Mouse (Mus musculus) gastrocnemius, adult 2 months (tissue): Measurements from ENCODE around the gene Slc25a41. TPM values are rescaled to one million over a fixed set of nuclear protein-coding genes. Genes with fewer than 3 reads are reported as not detected.

ENCODE experiments used
- DNase-seq: peaks from one replicate; pipeline ENCODE4 v3.0.0; 2022
- H3K27ac ChIP-seq: fragments of 200-600 bp; 2 replicates; pipeline ENCODE4 v1.8.1; 2022; ENCODE audit warnings: mild to moderate bottlenecking
- H3K4me3 ChIP-seq: fragments of 200-600 bp; 2 replicates; pipeline ENCODE4 v1.8.1; 2022; ENCODE audit warnings: mild to moderate bottlenecking, moderate library complexity
- CTCF ChIP-seq: fragments of 200-600 bp; IDR thresholded peaks from 2 replicates; pipeline ENCODE4 v1.8.1; 2022; ENCODE audit warnings: antibody characterized with exemption, mild to moderate bottlenecking, moderate library complexity
- intact Hi-C: fragments of 180-260 bp; cut with DNase I; formaldehyde crosslinking; loops from one replicate; pipeline ENCODE4 v1.15.1; 2025
- total RNA-seq, 2 experiments: library from RNA; stranded (reverse); gene quantifications; 2 replicates each; pipeline ENCODE4 v1.2.3; 2021

Slc25a41 gene
- total RNA-seq, 2 experiments from 2014 or later, result not detected

- intact Hi-C loops, result loop anchor here (10.0 kb wide), 1 partner anchor 245 kb away; the partner anchor contains the start of genes Gpr108 and Trip10
- Histone ChIP-seq H3K4me3 (no peak within 1 kb of the TSS), H3K27ac (no peak within 1 kb of the TSS)
- DNase-seq, result no peak
- no peak for TF ChIP-seq CTCF
Measured at GRCm38 (mm10) chr17:56999968-57000609, 41.4 kb downstream of the Slc25a41 start, which contains the start of gene Pspn. Gene Pspn (minus strand): TSS chr17:57000018.

- intact Hi-C loops, result loop anchor here (10.0 kb wide), 1 partner anchor 245 kb away; the partner anchor contains the start of genes Gpr108 and Trip10
- H3K4me3 ChIP-seq, result no peak overlapping the region
- no peak for TF ChIP-seq CTCF
- no peak for DNase-seq
- no peak overlapping the region for H3K27ac ChIP-seq
Measured at GRCm38 (mm10) chr17:56999414-56999813, 42.0 kb downstream of the Slc25a41 start.

- TF ChIP-seq CTCF, result peak; percentile 83
- peak; percentile 98 for DNase-seq
- intact Hi-C loops, result loop anchor here (1.0 to 10.0 kb wide), 3 partner anchors 14 to 248 kb away; partner anchors contain the start of genes Gm17949, Gpr108, Gtf2f1 and Trip10
- peak within 1 kb of the TSS; percentile 90 for H3K4me3 ChIP-seq
- H3K27ac ChIP-seq, result peak within 1 kb of the TSS; percentile 84
Measured at GRCm38 (mm10) chr17:56997029-56997667, 44.3 kb downstream of the Slc25a41 start, which contains the start of gene Alkbh7. Gene Alkbh7 (plus strand): TSS chr17:56997339.

- TF ChIP-seq CTCF, result no peak
- intact Hi-C loops, result loop anchor here (10.0 kb wide), 1 partner anchor 248 kb away; the partner anchor contains the start of genes Gpr108 and Trip10
- Histone ChIP-seq H3K27ac (peak overlapping the region; percentile 84), H3K4me3 (peak overlapping the region; percentile 90; the same call in 1 of the 2 replicates)
- DNase-seq, result no peak
Measured at GRCm38 (mm10) chr17:56996506-56996905, 44.9 kb downstream of the Slc25a41 start.

GRCm38 (mm10) chr17:56995046-56995445 lies 46.4 kb downstream of the Slc25a41 start:
- Histone ChIP-seq H3K27ac (no peak overlapping the region), H3K4me3 (no peak overlapping the region)
- DNase-seq, result no peak
- intact Hi-C loops, result loop anchor here (10.0 kb wide), 1 partner anchor 250 kb away; the partner anchor contains the start of genes Gpr108 and Trip10
- TF ChIP-seq CTCF, result no peak

- no peak for DNase-seq
- intact Hi-C loops, result loop anchor here (5.0 to 10.0 kb wide), 2 partner anchors 254 to 341 kb away; partner anchors contain the start of genes Gpr108 and Trip10
- H3K27ac ChIP-seq, result peak overlapping the region; percentile 93
- no peak for TF ChIP-seq CTCF
- peak overlapping the region; percentile 76 for H3K4me3 ChIP-seq
Measured at GRCm38 (mm10) chr17:56990966-56991365, 50.5 kb downstream of the Slc25a41 start.

GRCm38 (mm10) chr17:56990115-56990746 lies 51.2 kb downstream of the Slc25a41 start, which contains the start of gene Clpp:
Gene Clpp (plus strand): TSS chr17:56990305.
- peak within 1 kb of the TSS; percentile 93 for H3K27ac ChIP-seq
- no peak for TF ChIP-seq CTCF
- intact Hi-C loops, result loop anchor here (5.0 to 10.0 kb wide), 2 partner anchors 255 to 342 kb away; partner anchors contain the start of genes Gpr108 and Trip10
- DNase-seq, result peak; percentile 96
- peak within 1 kb of the TSS; percentile 76 for H3K4me3 ChIP-seq

GRCm38 (mm10) chr17:56989467-56990114 lies 51.9 kb downstream of the Slc25a41 start:
- intact Hi-C loops, result loop anchor here (5.0 to 10.0 kb wide), 3 partner anchors 52 to 343 kb away; partner anchors contain the start of genes Gpr108, Mllt1 and Trip10
- Histone ChIP-seq H3K27ac (peak overlapping the region; percentile 93), H3K4me3 (peak overlapping the region; percentile 76)
- no peak for TF ChIP-seq CTCF
- peak; percentile 80 for DNase-seq

- intact Hi-C loops, result loop anchor here (5.0 kb wide), 1 partner anchor 52 kb away; the partner anchor contains the start of gene Mllt1
- DNase-seq, result no peak
- H3K27ac ChIP-seq, result peak overlapping the region; percentile 93
- peak overlapping the region; percentile 76 for H3K4me3 ChIP-seq
- peak; percentile 17; the same call in 1 of the 2 replicates for TF ChIP-seq CTCF
Measured at GRCm38 (mm10) chr17:56988921-56989430, 52.5 kb downstream of the Slc25a41 start.

- Histone ChIP-seq H3K27ac (no peak overlapping the region), H3K4me3 (no peak overlapping the region)
- no peak for TF ChIP-seq CTCF
- intact Hi-C loops, result loop anchor here (5.0 kb wide), 1 partner anchor 51 kb away; the partner anchor contains the start of gene Mllt1
- no peak for DNase-seq
Measured at GRCm38 (mm10) chr17:56988441-56988840, 53.0 kb downstream of the Slc25a41 start.

GRCm38 (mm10) chr17:56986105-56986805 lies 55.2 kb downstream of the Slc25a41 start:
- intact Hi-C loops, result loop anchor here (5.0 kb wide), 1 partner anchor 49 kb away; the partner anchor contains the start of gene Mllt1
- Histone ChIP-seq H3K4me3 (no peak overlapping the region), H3K27ac (no peak overlapping the region)
- DNase-seq, result no peak
- no peak for TF ChIP-seq CTCF
